Mouse (Mus musculus) stomach, postnatal 0 days (tissue): ENCODE measurements at regions not wholly inside any gene's neighbourhood (a gene's known extent, or its start where the extent isn't known, plus 50 kb on each side); places are given as distances from the start of the nearest gene placed in this dataset.

Source experiments
- CTCF ChIP-seq: IDR thresholded peaks from 2 replicates; pipeline ENCODE4 v1.5.1; 2016; ENCODE audit warnings: antibody characterized with exemption, low read depth, mild to moderate bottlenecking, moderate library complexity
- EP300 ChIP-seq: optimal IDR thresholded peaks from 2 replicates; pipeline ENCODE3; 2016; ENCODE audit warnings: antibody characterized with exemption

GRCm38 (mm10) chr2:144183371-144183944, 87.0 kb upstream of the Mgme1 start:
- TF ChIP-seq CTCF: no peak
- no peak for TF ChIP-seq EP300
